Mouse (Mus musculus): ENCODE data around the gene March11. TPM values are rescaled to one million over a fixed set of nuclear protein-coding genes. Genes with fewer than 3 reads are reported as not detected.

March11 gene
- polyA plus RNA-seq, 1 experiment from 2014 or later = not detected

GRCm38 (mm10) chr15:26435725-26436124 lies 126.9 kb downstream of the March11 start:
- ATAC-seq (ENCODE audit: low FRiP score, low TSS enrichment) = no peak
- TF ChIP-seq CTCF (IDR thresholded peaks at IDR 0.05; ENCODE audit: low read depth) (no peak), EP300 (optimal IDR thresholded peaks at IDR 0.05) (no peak)
- 66% methylated on average over 7 of the region's 7 CpGs for WGBS

DNA sequence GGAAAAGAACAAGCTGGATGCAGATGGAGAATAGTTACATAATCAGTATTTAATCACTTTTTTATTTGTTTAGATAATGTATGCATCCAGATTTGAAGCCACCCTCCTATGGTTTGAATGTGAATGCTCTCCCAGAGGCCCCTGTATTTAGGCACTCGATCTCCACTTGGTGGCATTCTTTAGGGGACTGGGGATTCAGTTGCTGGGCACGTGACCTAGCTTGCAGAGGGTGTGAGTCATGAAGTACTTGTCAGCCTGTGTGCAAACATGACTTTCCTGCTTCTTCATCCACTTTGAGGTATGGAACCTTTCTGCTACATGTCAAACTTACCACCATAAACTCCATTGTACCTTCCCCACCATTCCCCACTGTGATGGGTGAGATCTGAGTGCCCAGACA lies 128.3 kb downstream of the March11 start:
- no peaks in the 10 kb centered on the region for H3K27me3 ChIP-seq (ENCODE audit: control insufficient read depth, insufficient read depth, low read length)
- no peaks in the 10 kb centered on the region for H3K9me3 ChIP-seq (ENCODE audit: control insufficient read depth, low read length)
- no peak overlapping the region for H3K9ac ChIP-seq (ENCODE audit: low read length)
- H3K27ac ChIP-seq (replicated peaks) = no peak overlapping the region
- H3K4me2 ChIP-seq (replicated peaks; ENCODE audit: low read depth) = no peak overlapping the region
- no peak overlapping the region for H3K4me3 ChIP-seq (ENCODE audit: low read depth, low read length)
- TF ChIP-seq CTCF (IDR thresholded peaks at IDR 0.05; ENCODE audit: low read depth) (no peak), EP300 (optimal IDR thresholded peaks at IDR 0.05) (no peak)
- ATAC-seq (ENCODE audit: low FRiP score, low TSS enrichment) = no peak
- H3K4me1 ChIP-seq (replicated peaks; ENCODE audit: control insufficient read depth, insufficient read depth) = no peaks in the 10 kb centered on the region
- 38% methylated on average over 2 of the region's 2 CpGs for WGBS
- H3K36me3 ChIP-seq (ENCODE audit: control insufficient read depth, insufficient read depth, low read length) = no peaks in the 10 kb centered on the region
- DNase-seq (ENCODE audit: low spot score) = no peak

More at GRCm38 (mm10) chr15:26435725-26436124, 126.9 kb downstream of the March11 start:
- no peak overlapping the region for H3K27ac ChIP-seq (replicated peaks)
- H3K36me3 ChIP-seq (ENCODE audit: control insufficient read depth, insufficient read depth, low read length) = no peaks in the 10 kb centered on the region
- no peak for DNase-seq (ENCODE audit: low spot score)
- H3K4me3 ChIP-seq (ENCODE audit: low read depth, low read length) = no peak overlapping the region
- no peak overlapping the region for H3K9ac ChIP-seq (ENCODE audit: low read length)
- no peaks in the 10 kb centered on the region for H3K4me1 ChIP-seq (replicated peaks; ENCODE audit: control insufficient read depth, insufficient read depth)
- no peak overlapping the region for H3K4me2 ChIP-seq (replicated peaks; ENCODE audit: low read depth)
- H3K9me3 ChIP-seq (ENCODE audit: control insufficient read depth, low read length) = no peaks in the 10 kb centered on the region
- H3K27me3 ChIP-seq (ENCODE audit: control insufficient read depth, insufficient read depth, low read length) = no peaks in the 10 kb centered on the region

Data from stomach, postnatal 0 days (tissue).